ENCODE assay signal across 18 mouse cellular contexts in the genomic region with DNA sequence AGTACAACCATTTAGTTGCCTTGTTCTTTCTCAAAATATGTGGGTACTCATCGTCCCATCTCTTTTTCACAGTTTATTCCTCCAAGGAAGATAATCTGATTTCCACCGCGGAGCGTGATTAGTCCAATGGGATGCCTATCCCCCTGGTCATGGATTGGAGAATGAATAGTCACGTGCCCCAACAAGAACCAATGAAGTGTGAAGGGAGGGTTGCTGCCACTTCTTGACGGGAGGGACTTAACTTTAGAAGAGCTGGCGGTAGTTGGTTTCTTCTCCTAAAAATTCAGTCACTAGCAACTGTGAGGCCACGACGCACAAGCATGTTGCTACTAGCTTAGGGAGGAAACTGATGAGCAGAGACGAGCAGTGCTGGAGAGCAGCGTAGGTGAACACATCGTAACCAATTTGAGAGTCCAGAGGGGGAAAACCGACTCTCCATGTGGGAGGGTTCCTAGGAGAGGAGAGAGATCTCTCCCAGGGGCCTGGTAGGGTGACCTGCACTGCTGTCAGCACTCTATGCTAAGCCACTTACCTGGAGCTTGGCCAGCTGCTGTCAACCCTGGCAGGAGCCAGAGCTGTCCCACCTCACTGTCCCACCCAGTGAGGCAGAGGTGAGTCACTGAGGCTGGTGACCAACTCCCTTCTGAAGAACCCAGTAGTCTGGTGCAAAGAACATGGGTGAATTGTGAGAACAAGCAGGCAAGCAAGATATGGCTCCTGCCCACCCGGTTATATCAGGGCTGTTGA. TPM values are rescaled to one million over a fixed set of nuclear protein-coding genes. Genes with fewer than 3 reads are reported as not detected.
DNase-seq lines count a peak whose midpoint lies in the region; ATAC-seq lines count a peak whose summit lies in the region.
"Had no signal": no experiment of that assay in that cellular context is flagged by ENCODE, and none has a peak within 500 bp of the region (broad histone marks: within the 10 kb centered on the region; RNA-seq: fewer than 3 reads in every experiment).

No protein-coding gene starts in this region.

- peak; percentile 13; the same call in 1 of the 2 replicates for ATAC-seq in intestine, embryonic 16.5 days
- no peak for ATAC-seq in monocyte, adult 5-6 weeks (replicated peaks; ENCODE audit: insufficient number of reproducible peaks, low FRiP score, low TSS enrichment, poor library complexity, severe bottlenecking)
- ATAC-seq: forebrain, embryonic 16.5 days; midbrain, embryonic 15.5 days had no signal

- 87% methylated on average over 14 of the region's 14 CpGs for WGBS in intestine, embryonic 16.5 days

- H3K27ac ChIP-seq in intestine, embryonic 16.5 days (ENCODE audit: low read length): no peak overlapping the region
- H3K27ac ChIP-seq: hindbrain, embryonic 12.5 days; midbrain, embryonic 15.5 days had no signal

- H3K27me3 ChIP-seq in intestine, embryonic 16.5 days (replicated peaks; ENCODE audit: control insufficient read depth, insufficient read depth, low read length): no peaks in the 10 kb centered on the region
- H3K27me3 ChIP-seq: hindbrain, embryonic 12.5 days; midbrain, embryonic 15.5 days had no signal

- H3K4me3 ChIP-seq in intestine, embryonic 16.5 days (ENCODE audit: low read length): no peak overlapping the region
- H3K4me3 ChIP-seq: hindbrain, embryonic 12.5 days; midbrain, embryonic 15.5 days had no signal

- DNase-seq in heart, postnatal 4 days: peak; percentile 15
- no peak for DNase-seq in heart, postnatal 25 days (ENCODE audit: low spot score)
- peak; percentile 51 to 66 for DNase-seq in urinary bladder, adult 18-20 months (ENCODE audit: low spot score in 2 of 2)
- no peak for DNase-seq in urinary bladder, postnatal 4 days (ENCODE audit: low spot score in 2 of 2)
- peak; percentile 41 for DNase-seq in testis, postnatal 14 days (ENCODE audit: low spot score)
- no peak for DNase-seq in right cerebral cortex, postnatal 36 days (ENCODE audit: low spot score in 2 of 2)
- DNase-seq: adrenal gland, postnatal 25 days; cerebellum, adult 9-10 months; kidney, adult 18-20 months; layer of hippocampus, adult 9-11 months; lung, adult 2 months; right cerebral cortex, postnatal 25 days; thymus, postnatal 25 days had no signal

- no peaks in the 10 kb centered on the region for H3K36me3 ChIP-seq in intestine, embryonic 16.5 days (ENCODE audit: control insufficient read depth, insufficient read depth, low read length)
- H3K36me3 ChIP-seq: hindbrain, embryonic 12.5 days; midbrain, embryonic 15.5 days had no signal

- no peak overlapping the region for H3K9ac ChIP-seq in intestine, embryonic 16.5 days (ENCODE audit: low read depth, low read length)
- H3K9ac ChIP-seq: hindbrain, embryonic 12.5 days; midbrain, embryonic 15.5 days had no signal

- no peaks in the 10 kb centered on the region for H3K9me3 ChIP-seq in intestine, embryonic 16.5 days (ENCODE audit: control insufficient read depth, low read length)
- H3K9me3 ChIP-seq: hindbrain, embryonic 12.5 days; midbrain, embryonic 15.5 days had no signal

- peak overlapping the region; percentile 12; the same call in 1 of the 2 replicates for H3K4me2 ChIP-seq in intestine, embryonic 16.5 days (ENCODE audit: low read depth, low read length)
- H3K4me2 ChIP-seq: hindbrain, embryonic 12.5 days; midbrain, embryonic 15.5 days had no signal

- no peaks in the 10 kb centered on the region for H3K4me1 ChIP-seq in intestine, embryonic 16.5 days (ENCODE audit: control insufficient read depth, insufficient read depth, low read length)
- H3K4me1 ChIP-seq: midbrain, embryonic 15.5 days had no signal

- intact Hi-C loops in heart, postnatal 25 days (cut with DNase I): no loop called here

RNA-seq across cellular contexts. Expression of a gene that starts 37.5 kb away (rescaled TPM):
- total RNA-seq in heart, postnatal 4 days (2021): 100 to 1,000 TPM; 179 to 189 TPM
- 100 to 1,000 TPM; 229 to 237 TPM for total RNA-seq in heart, postnatal 25 days (2021)
- 7.4 and 8.1 TPM in 2 replicates for polyA plus RNA-seq in intestine, embryonic 16.5 days (2015; fragmentation: Nextera tagmentation; extraction: Ambion mirVana)
- 0.95 to 5.3 TPM (median 1.6 TPM) in 3 replicates for total RNA-seq in monocyte, adult 5-6 weeks (2017)

Comparison
In these comparisons a context has a peak if more than half of its experiments do, and no peak if none do; other contexts are left out.
1. DNase-seq: peak in heart, postnatal 4 days (single experiment), urinary bladder, adult 18-20 months (2 of 2) and testis, postnatal 14 days (single experiment); none in heart, postnatal 25 days (single experiment), urinary bladder, postnatal 4 days (0 of 2) and right cerebral cortex, postnatal 36 days (0 of 2).
2. RNA of a gene that starts 37.5 kb away (total RNA-seq): 229 to 237 TPM in heart, postnatal 25 days and 179 to 189 TPM in heart, postnatal 4 days; 0.95 to 5.3 TPM in monocyte, adult 5-6 weeks; every median in the first group is over 10 times any median in the second.